Mouse (Mus musculus): ENCODE data around the gene Ptprs.

DNA sequence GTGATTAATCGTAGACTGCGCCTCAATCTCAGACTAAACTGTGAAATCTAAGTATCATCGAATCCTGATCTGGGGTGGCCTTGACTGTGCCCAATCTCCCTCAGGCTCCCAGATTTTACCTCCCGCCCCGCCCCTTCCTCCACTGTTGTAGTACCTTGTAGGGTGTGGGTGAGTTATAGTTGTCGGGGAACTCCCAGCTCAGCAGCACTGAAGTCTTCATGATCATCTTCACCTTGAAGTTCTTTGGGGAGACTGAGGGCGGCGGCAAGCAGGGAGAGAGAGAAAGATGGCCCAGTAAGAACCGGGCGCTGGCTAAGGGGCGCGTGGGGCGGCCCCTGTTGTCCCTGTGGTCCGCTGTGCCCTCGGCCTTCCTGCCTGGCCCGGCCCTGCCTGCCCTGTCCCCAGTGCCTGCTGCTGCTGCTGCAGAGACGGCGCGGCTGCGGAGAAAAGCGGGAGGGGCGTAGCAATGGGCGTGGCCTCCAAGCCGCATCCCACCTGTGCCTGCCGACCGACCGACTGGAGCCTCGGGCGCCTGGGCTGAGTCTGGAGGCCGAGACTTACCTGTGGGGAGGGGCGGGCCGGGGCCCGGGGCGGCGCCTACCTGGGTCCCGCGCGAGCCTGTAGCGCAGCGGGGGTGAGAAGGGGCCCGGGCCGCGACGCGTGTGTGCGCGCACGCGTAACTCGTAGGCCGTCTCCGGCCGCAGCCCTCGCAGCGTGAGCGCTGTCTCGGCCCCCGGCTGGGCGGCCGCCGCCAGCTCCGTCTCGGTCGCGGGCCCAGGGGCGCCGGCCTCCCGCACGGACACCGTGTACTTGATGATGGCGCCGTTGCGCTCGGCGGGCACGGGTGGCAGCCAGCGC, 51.3 kb downstream of the Ptprs start:
- no peak for TF ChIP-seq POLR2A (IDR thresholded peaks at IDR 0.05; ENCODE audit: low read depth, low read length)
- no peak for TF ChIP-seq CTCF (IDR thresholded peaks at IDR 0.05; ENCODE audit: extremely low read depth, insufficient read depth, insufficient read length, insufficient replicate concordance)

Measured in spleen, adult 2 months (tissue).